In the genomic region with DNA sequence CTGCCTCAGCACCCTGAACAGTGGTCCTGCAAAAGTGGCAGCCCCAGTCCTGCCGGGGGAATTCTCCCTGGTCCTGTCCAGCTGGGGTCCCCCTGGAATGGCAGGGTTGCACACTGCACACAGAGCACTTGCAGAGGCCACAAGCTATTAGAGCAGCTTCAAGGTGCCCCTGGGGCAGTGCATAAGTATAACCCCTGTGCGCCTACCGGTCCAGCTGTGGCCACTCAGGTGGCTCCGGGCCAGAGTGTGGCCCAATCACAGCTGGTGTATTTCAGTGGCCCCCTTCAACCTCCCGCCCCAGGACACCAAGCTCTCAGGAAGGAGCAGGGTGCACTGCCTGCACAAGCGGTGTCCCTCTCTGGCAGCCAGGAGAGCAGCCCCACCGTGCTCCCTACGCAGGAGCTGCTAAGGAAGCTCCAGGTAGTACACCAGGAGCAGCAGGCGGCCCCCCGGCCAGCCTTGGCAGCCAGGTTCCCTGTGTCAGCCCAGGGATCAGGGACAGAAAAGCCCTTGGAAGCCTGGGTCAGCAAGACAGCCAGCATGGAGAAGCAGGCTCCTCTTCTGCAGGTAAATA, we compare ENCODE assay signal across 18 mouse cellular contexts. TPM values are rescaled to one million over a fixed set of nuclear protein-coding genes. Genes with fewer than 3 reads are reported as not detected.
A peak's percentile ranks its signal among the peaks of the same experiment; 100 is the strongest.
DNase-seq lines count a peak whose midpoint lies in the region; ATAC-seq lines count a peak whose summit lies in the region.
"Had no signal": no experiment of that assay in that cellular context is flagged by ENCODE, and none has a peak within 500 bp of the region (broad histone marks: within the 10 kb centered on the region; RNA-seq: fewer than 3 reads in every experiment).

No protein-coding gene starts in this region.

- 88% methylated on average over 10 of the region's 10 CpGs for WGBS in embryonic facial prominence, embryonic 13.5 days
- WGBS in embryonic facial prominence, embryonic 10.5 days: 91% methylated on average over 10 of the region's 10 CpGs
- 57% methylated on average over 10 of the region's 10 CpGs for WGBS in heart, embryonic 13.5 days
- 93% methylated on average over 10 of the region's 10 CpGs for WGBS in embryonic facial prominence, embryonic 15.5 days

- H3K4me2 ChIP-seq in embryonic facial prominence, embryonic 13.5 days: no peak overlapping the region
- H3K4me2 ChIP-seq in heart, embryonic 13.5 days: peak overlapping the region; percentile 59
- no peak overlapping the region for H3K4me2 ChIP-seq in embryonic facial prominence, embryonic 15.5 days (replicated peaks)
- H3K4me2 ChIP-seq: liver, embryonic 12.5 days; lung, embryonic 14.5 days had no signal

- intact Hi-C loops in heart, postnatal 25 days (cut with DNase I): no loop called here

- no peaks in the 10 kb centered on the region for H3K4me1 ChIP-seq in embryonic facial prominence, embryonic 13.5 days
- no peaks in the 10 kb centered on the region for H3K4me1 ChIP-seq in embryonic facial prominence, embryonic 10.5 days
- peaks cover 70% of the 10 kb centered on the region for H3K4me1 ChIP-seq in heart, embryonic 13.5 days
- no peaks in the 10 kb centered on the region for H3K4me1 ChIP-seq in embryonic facial prominence, embryonic 15.5 days
- H3K4me1 ChIP-seq: liver, embryonic 12.5 days; midbrain, embryonic 10.5 days had no signal

- H3K36me3 ChIP-seq in embryonic facial prominence, embryonic 13.5 days: peaks cover 50% of the 10 kb centered on the region
- peaks cover 47% of the 10 kb centered on the region for H3K36me3 ChIP-seq in embryonic facial prominence, embryonic 10.5 days (replicated peaks)
- H3K36me3 ChIP-seq in heart, embryonic 13.5 days: peaks cover 10% of the 10 kb centered on the region; the same call in 1 of the 2 replicates
- peaks cover 38% of the 10 kb centered on the region for H3K36me3 ChIP-seq in embryonic facial prominence, embryonic 15.5 days

- H3K27me3 ChIP-seq in embryonic facial prominence, embryonic 13.5 days: no peaks in the 10 kb centered on the region
- H3K27me3 ChIP-seq in embryonic facial prominence, embryonic 10.5 days (replicated peaks; ENCODE audit: low read depth, poor library complexity, severe bottlenecking): no peaks in the 10 kb centered on the region
- H3K27me3 ChIP-seq in heart, embryonic 13.5 days (replicated peaks): no peaks in the 10 kb centered on the region
- H3K27me3 ChIP-seq in embryonic facial prominence, embryonic 15.5 days: no peaks in the 10 kb centered on the region
- H3K27me3 ChIP-seq: liver, embryonic 12.5 days had no signal

- H3K27ac ChIP-seq in embryonic facial prominence, embryonic 13.5 days: no peak overlapping the region
- H3K27ac ChIP-seq in embryonic facial prominence, embryonic 10.5 days (replicated peaks): no peak overlapping the region
- peak overlapping the region; percentile 89 for H3K27ac ChIP-seq in heart, embryonic 13.5 days (replicated peaks)
- no peak overlapping the region for H3K27ac ChIP-seq in embryonic facial prominence, embryonic 15.5 days (replicated peaks)
- H3K27ac ChIP-seq: heart, adult 2 months; liver, embryonic 12.5 days; midbrain, embryonic 10.5 days had no signal

- H3K9ac ChIP-seq in embryonic facial prominence, embryonic 13.5 days: no peak overlapping the region
- peak overlapping the region; percentile 64 for H3K9ac ChIP-seq in heart, embryonic 13.5 days
- H3K9ac ChIP-seq in embryonic facial prominence, embryonic 15.5 days: no peak overlapping the region
- H3K9ac ChIP-seq: forebrain, postnatal 0 days; liver, embryonic 12.5 days; lung, embryonic 14.5 days had no signal

- H3K4me3 ChIP-seq in embryonic facial prominence, embryonic 13.5 days: no peak overlapping the region
- H3K4me3 ChIP-seq in embryonic facial prominence, embryonic 10.5 days: no peak overlapping the region
- peak overlapping the region; percentile 17 for H3K4me3 ChIP-seq in heart, embryonic 13.5 days
- H3K4me3 ChIP-seq in embryonic facial prominence, embryonic 15.5 days (replicated peaks): no peak overlapping the region
- H3K4me3 ChIP-seq: heart, adult 2 months; liver, embryonic 12.5 days; midbrain, embryonic 10.5 days had no signal

- no peak for DNase-seq in embryonic facial prominence, embryonic 10.5 days (ENCODE audit: low spot score)
- no peak for DNase-seq in heart, postnatal 25 days (ENCODE audit: low spot score)
- peak; percentile 1 to 8 for DNase-seq in layer of hippocampus, postnatal 25 days (ENCODE audit: extremely low spot score in 1 of 2, low spot score in 1 of 2)
- no peak for DNase-seq in layer of hippocampus, postnatal 14 days (ENCODE audit: low spot score in 2 of 2)
- DNase-seq in adrenal gland, adult (ENCODE audit: inconsistent age in 2 of 2, low spot score in 1 of 2): no peak
- DNase-seq: cerebellum, postnatal 10 days; embryo, embryonic 11 days; forebrain, postnatal 0 days; kidney, adult 8-10 months; lung, embryonic 14.5 days had no signal

- ATAC-seq in embryonic facial prominence, embryonic 13.5 days (ENCODE audit: insufficient number of reproducible peaks, insufficient read depth, low FRiP score, low TSS enrichment, low read depth): peak; percentile 26; the same call in 1 of the 2 replicates
- ATAC-seq in heart, embryonic 13.5 days (ENCODE audit: extremely low read depth, insufficient number of reproducible peaks, low FRiP score, low TSS enrichment): no peak
- peak; percentile 34; the same call in 1 of the 2 replicates for ATAC-seq in embryonic facial prominence, embryonic 15.5 days (ENCODE audit: insufficient number of reproducible peaks, low FRiP score, low TSS enrichment, low read depth)
- ATAC-seq: CD4-positive, CD25-positive, alpha-beta regulatory T cell, adult 4 months; forebrain, postnatal 0 days; liver, embryonic 12.5 days had no signal

- H3K9me3 ChIP-seq in embryonic facial prominence, embryonic 13.5 days: no peaks in the 10 kb centered on the region
- H3K9me3 ChIP-seq in embryonic facial prominence, embryonic 10.5 days: no peaks in the 10 kb centered on the region
- no peaks in the 10 kb centered on the region for H3K9me3 ChIP-seq in heart, embryonic 13.5 days
- H3K9me3 ChIP-seq in embryonic facial prominence, embryonic 15.5 days (replicated peaks): no peaks in the 10 kb centered on the region
- H3K9me3 ChIP-seq: liver, embryonic 12.5 days; midbrain, embryonic 10.5 days had no signal

RNA-seq across cellular contexts. Expression of a gene that starts 18.9 kb away (rescaled TPM):
- 9.3 and 10.0 TPM in 2 replicates for polyA plus RNA-seq in embryonic facial prominence, embryonic 13.5 days (2015; fragmentation: Nextera tagmentation; extraction: Ambion mirVana)
- polyA plus RNA-seq in embryonic facial prominence, embryonic 10.5 days (2016; fragmentation: Nextera tagmentation; extraction: Ambion mirVana): 4.2 and 4.9 TPM in 2 replicates
- 41.8 and 43.3 TPM in 2 replicates for polyA plus RNA-seq in heart, embryonic 13.5 days (2015; fragmentation: Nextera tagmentation; extraction: Ambion mirVana)
- 100 to 1,000 TPM; 182 to 191 TPM for total RNA-seq in heart, postnatal 25 days (2021)
- 10 to 100 TPM; 69.0 to 86.7 TPM for total RNA-seq in layer of hippocampus, postnatal 25 days (2021)
- total RNA-seq in layer of hippocampus, postnatal 14 days (2021): 10 to 100 TPM; 79.1 to 85.4 TPM
- polyA plus RNA-seq in embryonic facial prominence, embryonic 15.5 days (2015; fragmentation: Nextera tagmentation; extraction: Ambion mirVana): 5.0 and 5.8 TPM in 2 replicates

RNA-seq across cellular contexts. Expression of a gene that starts 21.2 kb away (rescaled TPM):
- not detected in 2 replicates for polyA plus RNA-seq in embryonic facial prominence, embryonic 13.5 days (2015; fragmentation: Nextera tagmentation; extraction: Ambion mirVana)
- not detected in 2 replicates for polyA plus RNA-seq in embryonic facial prominence, embryonic 10.5 days (2016; fragmentation: Nextera tagmentation; extraction: Ambion mirVana)
- not detected in 2 replicates for polyA plus RNA-seq in heart, embryonic 13.5 days (2015; fragmentation: Nextera tagmentation; extraction: Ambion mirVana)
- not detected for total RNA-seq in heart, postnatal 25 days (2021)
- total RNA-seq in layer of hippocampus, postnatal 25 days (2021): 1 to 10 TPM; 1.8 to 2.5 TPM
- 1 to 10 TPM in 1 of 2 experiments, under 1 TPM in 1; 0.90 to 1.5 TPM for total RNA-seq in layer of hippocampus, postnatal 14 days (2021)
- 0.04 and 0.11 TPM in 2 replicates for polyA plus RNA-seq in embryonic facial prominence, embryonic 15.5 days (2015; fragmentation: Nextera tagmentation; extraction: Ambion mirVana)
- total RNA-seq: adrenal gland, adult 18-20 months; heart, adult 2 months had no signal

RNA-seq across cellular contexts. Expression of a gene that starts 40.1 kb away (rescaled TPM):
- 9.6 and 10.0 TPM in 2 replicates for polyA plus RNA-seq in embryonic facial prominence, embryonic 13.5 days (2015; fragmentation: Nextera tagmentation; extraction: Ambion mirVana)
- 8.4 and 8.7 TPM in 2 replicates for polyA plus RNA-seq in embryonic facial prominence, embryonic 10.5 days (2016; fragmentation: Nextera tagmentation; extraction: Ambion mirVana)
- 6.0 and 6.3 TPM in 2 replicates for polyA plus RNA-seq in heart, embryonic 13.5 days (2015; fragmentation: Nextera tagmentation; extraction: Ambion mirVana)
- 1 to 10 TPM; 2.6 to 3.3 TPM for total RNA-seq in heart, postnatal 25 days (2021)
- 10 to 100 TPM; 15.0 to 22.5 TPM for total RNA-seq in layer of hippocampus, postnatal 25 days (2021)
- total RNA-seq in layer of hippocampus, postnatal 14 days (2021): 10 to 100 TPM; 16.0 to 17.3 TPM
- 8.9 and 10.2 TPM in 2 replicates for polyA plus RNA-seq in embryonic facial prominence, embryonic 15.5 days (2015; fragmentation: Nextera tagmentation; extraction: Ambion mirVana)

Comparison
In these comparisons a context has a peak if more than half of its experiments do, and no peak if none do; other contexts are left out.
1. DNase-seq: peak in layer of hippocampus, postnatal 25 days (2 of 2); none in embryonic facial prominence, embryonic 10.5 days (single experiment), heart, postnatal 25 days (single experiment), layer of hippocampus, postnatal 14 days (0 of 2) and adrenal gland, adult (0 of 2).